Mouse (Mus musculus): Measurements from ENCODE around the gene Sema6d. TPM values are rescaled to one million over a fixed set of nuclear protein-coding genes. Genes with fewer than 3 reads are reported as not detected.

Sema6d gene
- polyA plus RNA-seq (2014; fragmentation: Nextera tagmentation; extraction: Ambion mirVana) = 44.2 and 49.0 TPM in 2 replicates

DNA sequence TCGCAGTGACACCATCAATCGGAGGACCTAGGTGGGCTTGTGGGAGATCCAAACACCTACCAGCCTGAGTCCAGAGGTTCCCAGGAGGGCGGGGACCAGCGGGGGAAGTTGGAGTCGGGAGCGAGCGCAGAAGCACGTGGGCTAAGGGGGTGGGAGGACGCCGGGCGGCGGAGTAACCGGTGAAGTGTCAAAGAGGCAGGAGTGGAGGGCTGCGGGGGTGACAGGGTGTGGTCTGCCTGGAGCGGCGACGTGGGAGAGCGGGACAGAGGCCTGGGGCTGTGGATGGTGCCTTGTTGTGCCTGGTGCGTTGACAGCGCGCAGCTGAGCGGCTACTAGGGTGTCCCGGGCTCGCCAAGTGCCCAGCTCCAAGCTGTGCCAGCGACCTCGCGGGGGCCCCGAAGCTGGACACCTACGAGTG is at the start of gene Sema6d:
TSS of gene Sema6d (plus strand) at position 157 of the 418 bp plus-strand sequence.
- DNase-seq (ENCODE audit: low spot score) = no peak
- Histone ChIP-seq H3K9ac (peak within 1 kb of the TSS; percentile 66), H3K4me3 (replicated peaks; ENCODE audit: low read length) (peak within 1 kb of the TSS; percentile 57), H3K9me3 (ENCODE audit: control insufficient read depth, low read length) (no peaks in the 10 kb centered on the region), H3K36me3 (replicated peaks; ENCODE audit: control insufficient read depth, insufficient read depth) (no peaks in the 10 kb centered on the region), H3K4me2 (replicated peaks) (peak within 1 kb of the TSS; percentile 81), H3K27ac (peak within 1 kb of the TSS; percentile 66), H3K27me3 (ENCODE audit: control insufficient read depth, insufficient read depth, low read length) (no peaks in the 10 kb centered on the region; the same call in 1 of the 2 replicates), H3K4me1 (replicated peaks; ENCODE audit: control insufficient read depth, insufficient read depth, low read length) (peaks cover 13% of the 10 kb centered on the region; the same call in 1 of the 2 replicates)
- WGBS = 2% methylated on average over 29 of the region's 29 CpGs
- ATAC-seq (ENCODE audit: low FRiP score) = peak; percentile 73

DNA sequence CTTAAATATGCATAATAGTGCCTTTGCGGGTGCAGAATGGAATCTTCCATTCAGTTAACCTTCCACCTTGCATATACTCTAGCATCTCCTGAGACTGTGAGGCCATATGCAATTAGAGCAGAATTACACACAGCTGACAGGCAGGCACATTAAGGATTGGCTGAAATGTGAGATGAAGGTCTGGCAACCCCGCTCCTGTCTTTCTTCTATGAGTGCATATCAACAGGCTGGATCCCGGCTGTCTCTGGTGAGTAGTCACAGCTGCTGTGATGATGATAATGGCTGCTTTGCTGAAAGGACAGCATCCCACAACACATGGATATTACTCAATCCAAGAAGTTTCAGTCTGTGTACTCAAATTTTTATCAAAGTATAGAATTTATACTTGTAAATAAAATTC is 29.9 kb upstream of the Sema6d start:
- no peak for DNase-seq (ENCODE audit: low spot score)
- no peak overlapping the region for H3K27ac ChIP-seq
- no peaks in the 10 kb centered on the region for H3K27me3 ChIP-seq (ENCODE audit: control insufficient read depth, insufficient read depth, low read length)
- H3K9ac ChIP-seq = no peak overlapping the region
- ATAC-seq (ENCODE audit: low FRiP score) = no peak
- no peak overlapping the region for H3K4me2 ChIP-seq (replicated peaks)
- H3K9me3 ChIP-seq (ENCODE audit: control insufficient read depth, low read length) = no peaks in the 10 kb centered on the region
- H3K4me1 ChIP-seq (replicated peaks; ENCODE audit: control insufficient read depth, insufficient read depth, low read length) = no peaks in the 10 kb centered on the region
- 89% methylated on average over 3 of the region's 3 CpGs for WGBS
- no peaks in the 10 kb centered on the region for H3K36me3 ChIP-seq (replicated peaks; ENCODE audit: control insufficient read depth, insufficient read depth)
- H3K4me3 ChIP-seq (replicated peaks; ENCODE audit: low read length) = no peak overlapping the region

DNA sequence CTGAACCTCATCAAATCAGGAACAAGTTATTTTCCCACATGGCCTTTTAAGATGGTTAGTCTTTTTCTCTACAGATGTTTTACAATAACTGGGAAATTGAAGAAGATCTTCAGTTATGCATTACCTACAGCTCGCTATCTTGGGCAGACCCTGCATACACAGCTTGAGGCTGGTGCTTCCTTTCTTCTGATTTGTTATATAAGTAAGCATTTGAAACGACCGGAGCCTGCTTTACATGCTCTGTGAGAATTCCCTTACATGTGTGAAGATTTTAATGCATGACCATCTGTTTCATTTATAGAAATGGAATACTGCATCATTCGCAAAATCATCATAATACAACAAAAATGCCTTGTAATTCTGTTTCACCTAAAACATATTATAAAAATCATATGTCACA is 21.4 kb upstream of the Sema6d start:
- Histone ChIP-seq H3K36me3 (replicated peaks; ENCODE audit: control insufficient read depth, insufficient read depth) (no peaks in the 10 kb centered on the region), H3K27ac (no peak overlapping the region), H3K9me3 (ENCODE audit: control insufficient read depth, low read length) (no peaks in the 10 kb centered on the region), H3K9ac (no peak overlapping the region), H3K4me1 (replicated peaks; ENCODE audit: control insufficient read depth, insufficient read depth, low read length) (no peaks in the 10 kb centered on the region), H3K4me2 (replicated peaks) (no peak overlapping the region), H3K4me3 (replicated peaks; ENCODE audit: low read length) (no peak overlapping the region), H3K27me3 (ENCODE audit: control insufficient read depth, insufficient read depth, low read length) (no peaks in the 10 kb centered on the region)
- WGBS = 86% methylated on average over 4 of the region's 4 CpGs
- ATAC-seq (ENCODE audit: low FRiP score) (no peak), DNase-seq (ENCODE audit: low spot score) (no peak)

DNA sequence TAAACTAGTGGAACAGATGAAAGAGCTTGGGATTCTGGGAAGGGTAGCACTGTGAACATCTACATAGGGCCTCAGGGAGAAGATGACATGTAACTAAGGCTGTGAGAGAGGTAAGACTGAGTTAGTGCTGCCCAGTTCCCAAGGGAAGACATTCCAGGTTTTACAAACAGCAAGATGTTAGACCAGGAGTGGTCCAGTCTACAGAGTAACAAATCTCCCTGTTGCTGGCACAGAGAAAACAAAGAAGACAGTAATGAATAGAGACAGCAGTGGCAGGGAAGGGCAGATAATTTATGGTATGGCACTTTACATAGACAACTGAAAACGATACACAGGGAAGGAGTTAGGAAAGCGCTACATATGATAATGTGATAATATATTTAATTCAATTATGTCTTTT is 19.1 kb upstream of the Sema6d start:
- no peak for DNase-seq (ENCODE audit: low spot score)
- Histone ChIP-seq H3K9ac (no peak overlapping the region), H3K4me2 (replicated peaks) (no peak overlapping the region), H3K9me3 (ENCODE audit: control insufficient read depth, low read length) (no peaks in the 10 kb centered on the region), H3K36me3 (replicated peaks; ENCODE audit: control insufficient read depth, insufficient read depth) (no peaks in the 10 kb centered on the region), H3K4me3 (replicated peaks; ENCODE audit: low read length) (no peak overlapping the region), H3K27ac (no peak overlapping the region), H3K4me1 (replicated peaks; ENCODE audit: control insufficient read depth, insufficient read depth, low read length) (no peaks in the 10 kb centered on the region), H3K27me3 (ENCODE audit: control insufficient read depth, insufficient read depth, low read length) (no peaks in the 10 kb centered on the region)
- ATAC-seq (ENCODE audit: low FRiP score) = no peak
- WGBS = 59% methylated on average over 2 of the region's 2 CpGs

DNA sequence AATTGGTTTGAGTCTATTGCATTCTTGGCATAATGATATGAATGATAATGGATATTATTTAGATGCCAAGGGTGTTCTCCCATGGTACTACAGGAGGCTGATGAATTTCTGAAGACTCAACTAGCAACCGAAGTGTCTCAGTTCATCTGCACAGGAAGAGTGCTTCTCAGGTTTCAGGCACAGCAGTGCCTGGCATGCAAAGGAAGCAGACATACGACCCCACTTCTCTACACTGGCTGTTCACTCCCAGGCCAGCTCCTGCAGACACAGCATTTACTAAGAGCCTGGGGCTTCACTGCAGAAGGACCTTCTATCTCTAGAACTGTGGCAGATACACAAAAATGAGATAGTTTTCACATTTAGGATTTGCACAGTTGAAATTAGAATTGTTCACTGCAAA is 18.4 kb upstream of the Sema6d start:
- 8% methylated on average over 2 of the region's 2 CpGs for WGBS
- Histone ChIP-seq H3K27me3 (ENCODE audit: control insufficient read depth, insufficient read depth, low read length) (no peaks in the 10 kb centered on the region), H3K27ac (no peak overlapping the region), H3K4me3 (replicated peaks; ENCODE audit: low read length) (no peak overlapping the region), H3K9me3 (ENCODE audit: control insufficient read depth, low read length) (no peaks in the 10 kb centered on the region), H3K36me3 (replicated peaks; ENCODE audit: control insufficient read depth, insufficient read depth) (no peaks in the 10 kb centered on the region), H3K4me1 (replicated peaks; ENCODE audit: control insufficient read depth, insufficient read depth, low read length) (no peaks in the 10 kb centered on the region), H3K4me2 (replicated peaks) (no peak overlapping the region), H3K9ac (no peak overlapping the region)
- DNase-seq (ENCODE audit: low spot score) = no peak
- no peak for ATAC-seq (ENCODE audit: low FRiP score)

DNA sequence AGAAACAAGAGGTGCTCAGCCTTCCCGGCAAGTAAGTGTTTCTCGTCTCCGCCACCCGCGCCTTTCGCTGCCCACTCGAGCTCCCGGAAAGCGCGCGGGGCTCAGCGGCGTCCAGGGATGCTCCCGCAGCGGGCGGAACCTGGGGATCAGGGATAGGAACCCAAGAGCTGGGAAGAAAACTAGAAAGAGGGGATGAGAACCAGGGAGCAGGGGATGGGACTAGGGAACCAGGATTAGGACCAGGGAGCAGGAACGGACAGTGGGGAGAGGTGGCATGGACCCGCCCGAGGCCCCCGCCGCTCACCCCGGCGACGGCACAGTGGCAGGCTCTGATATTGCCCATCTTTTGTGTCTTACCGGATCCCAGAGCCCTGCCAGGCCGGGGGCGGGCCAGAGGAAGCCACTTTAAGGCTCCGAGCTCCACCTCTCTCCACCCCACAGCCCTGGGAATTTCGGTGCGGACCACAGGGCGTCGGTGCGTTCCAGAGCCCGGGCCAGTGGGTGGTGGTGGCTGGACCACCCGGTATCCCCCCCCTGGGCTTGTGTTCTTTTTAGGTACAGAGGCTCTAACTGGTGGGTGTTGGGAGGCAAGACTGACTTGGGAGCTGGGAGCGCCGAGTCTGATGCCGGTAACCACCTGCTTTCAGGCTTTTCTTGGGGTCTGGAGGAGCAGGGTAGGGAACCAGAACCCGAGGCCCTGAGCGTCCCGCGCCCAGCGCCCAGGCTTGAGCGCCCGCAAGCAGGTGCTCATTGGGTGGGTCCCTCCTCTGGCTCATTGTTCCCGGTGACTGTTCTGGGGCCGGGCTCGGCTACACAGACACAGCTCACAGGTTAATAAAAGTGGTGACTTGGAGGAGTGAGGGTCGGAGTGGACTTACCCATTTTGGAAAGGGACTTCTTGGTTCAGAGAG is 717 bp downstream of the Sema6d start:
- H3K9me3 ChIP-seq (ENCODE audit: control insufficient read depth, low read length) = no peaks in the 10 kb centered on the region
- H3K4me1 ChIP-seq (replicated peaks; ENCODE audit: control insufficient read depth, insufficient read depth, low read length) = peaks cover 13% of the 10 kb centered on the region; the same call in 1 of the 2 replicates
- WGBS = 1% methylated on average over 49 of the region's 49 CpGs
- H3K4me2 ChIP-seq (replicated peaks) = peak overlapping the region; percentile 81
- no peaks in the 10 kb centered on the region for H3K36me3 ChIP-seq (replicated peaks; ENCODE audit: control insufficient read depth, insufficient read depth)
- ATAC-seq (ENCODE audit: low FRiP score) (peak; percentile 83), DNase-seq (ENCODE audit: low spot score) (peak; percentile 47)
- no peaks in the 10 kb centered on the region; the same call in 1 of the 2 replicates for H3K27me3 ChIP-seq (ENCODE audit: control insufficient read depth, insufficient read depth, low read length)
- peak overlapping the region; percentile 66 for H3K9ac ChIP-seq
- H3K27ac ChIP-seq = peak overlapping the region; percentile 66
- peak overlapping the region; percentile 57 for H3K4me3 ChIP-seq (replicated peaks; ENCODE audit: low read length)

DNA sequence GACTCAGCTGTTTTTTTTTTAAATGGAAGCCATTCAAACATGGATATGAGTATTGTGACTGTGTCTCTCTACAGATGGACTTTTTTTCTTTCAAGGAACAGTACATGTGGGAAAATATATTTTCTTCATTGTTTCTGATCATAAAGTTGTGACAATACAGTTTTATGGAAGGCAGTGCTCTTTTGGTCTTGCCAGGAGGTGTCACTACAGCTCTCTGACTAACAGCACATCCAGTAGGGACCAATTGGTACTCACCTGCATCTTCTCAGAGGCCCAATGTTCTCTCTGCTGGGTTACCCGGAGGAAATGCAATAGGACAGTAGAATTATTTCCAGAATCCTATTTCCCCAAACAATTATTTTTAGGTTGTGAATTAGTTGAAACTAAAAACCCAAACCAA is 9.9 kb downstream of the Sema6d start:
- ATAC-seq (ENCODE audit: low FRiP score) (no peak), DNase-seq (ENCODE audit: low spot score) (no peak)
- Histone ChIP-seq H3K36me3 (replicated peaks; ENCODE audit: control insufficient read depth, insufficient read depth) (no peaks in the 10 kb centered on the region), H3K4me1 (replicated peaks; ENCODE audit: control insufficient read depth, insufficient read depth, low read length) (peaks cover 7% of the 10 kb centered on the region; the same call in 1 of the 2 replicates), H3K9me3 (ENCODE audit: control insufficient read depth, low read length) (no peaks in the 10 kb centered on the region), H3K4me2 (replicated peaks) (no peak overlapping the region), H3K27me3 (ENCODE audit: control insufficient read depth, insufficient read depth, low read length) (no peaks in the 10 kb centered on the region), H3K9ac (no peak overlapping the region), H3K27ac (no peak overlapping the region), H3K4me3 (replicated peaks; ENCODE audit: low read length) (no peak overlapping the region)
- 55% methylated on average over 1 of the region's 1 CpGs for WGBS

DNA sequence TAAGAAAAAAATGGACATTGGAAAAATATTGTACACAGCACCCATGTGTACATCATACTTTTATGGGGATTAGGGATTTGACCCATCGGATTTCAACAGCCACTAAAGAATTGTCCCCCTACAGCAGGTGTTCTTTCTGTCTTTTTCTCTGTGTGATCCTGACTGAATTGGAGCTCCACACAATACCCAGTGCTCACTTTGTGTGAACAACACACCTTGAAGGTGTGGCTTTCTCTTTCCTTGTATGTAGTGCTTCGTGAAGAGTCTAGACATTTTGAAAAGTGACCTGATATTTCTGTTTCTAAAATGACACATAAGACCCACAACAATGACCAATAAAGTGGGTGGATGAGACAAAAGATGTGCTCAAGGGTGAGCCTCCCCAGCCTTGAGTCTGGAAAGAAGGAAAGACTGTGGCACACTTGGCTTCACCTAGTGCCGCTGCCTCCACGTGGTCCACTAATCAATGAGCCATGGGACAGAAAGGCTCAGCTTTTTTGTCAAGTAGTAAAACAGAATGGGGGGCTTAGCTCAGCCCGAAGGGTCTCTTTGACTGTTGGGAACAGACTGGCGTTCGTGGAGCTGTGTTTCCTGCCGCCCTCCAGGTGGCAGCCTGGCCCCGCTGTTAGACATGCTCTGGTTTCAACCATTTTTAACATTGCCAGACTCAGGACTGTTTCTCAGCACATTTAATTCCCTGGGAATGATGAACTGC is 10.9 kb downstream of the Sema6d start:
- Histone ChIP-seq H3K4me3 (replicated peaks; ENCODE audit: low read length) (no peak overlapping the region), H3K4me1 (replicated peaks; ENCODE audit: control insufficient read depth, insufficient read depth, low read length) (peaks cover 7% of the 10 kb centered on the region; the same call in 1 of the 2 replicates), H3K9me3 (ENCODE audit: control insufficient read depth, low read length) (no peaks in the 10 kb centered on the region), H3K27ac (no peak overlapping the region), H3K27me3 (ENCODE audit: control insufficient read depth, insufficient read depth, low read length) (no peaks in the 10 kb centered on the region), H3K4me2 (replicated peaks) (no peak overlapping the region), H3K9ac (no peak overlapping the region), H3K36me3 (replicated peaks; ENCODE audit: control insufficient read depth, insufficient read depth) (no peaks in the 10 kb centered on the region)
- DNase-seq (ENCODE audit: low spot score) (peak; percentile 82), ATAC-seq (ENCODE audit: low FRiP score) (peak; percentile 78)
- WGBS = 20% methylated on average over 9 of the region's 9 CpGs

DNA sequence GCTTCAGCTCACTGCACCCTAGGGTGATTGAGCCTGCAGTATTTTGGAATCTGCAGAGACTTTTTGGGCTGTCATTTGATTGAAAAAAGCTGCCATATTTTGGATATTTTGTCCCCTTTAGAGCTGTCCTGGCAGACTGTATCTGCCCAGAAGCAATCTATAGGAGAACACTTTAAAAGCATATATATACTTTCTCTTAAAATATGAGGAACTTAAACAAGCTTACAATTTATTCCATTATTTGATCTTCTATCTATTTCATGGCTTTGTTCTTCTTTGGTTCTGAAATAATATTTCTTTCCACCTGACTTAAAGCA is 11.4 kb downstream of the Sema6d start:
- no peak overlapping the region for H3K9ac ChIP-seq
- peaks cover 7% of the 10 kb centered on the region; the same call in 1 of the 2 replicates for H3K4me1 ChIP-seq (replicated peaks; ENCODE audit: control insufficient read depth, insufficient read depth, low read length)
- H3K36me3 ChIP-seq (replicated peaks; ENCODE audit: control insufficient read depth, insufficient read depth) = no peaks in the 10 kb centered on the region
- no peaks in the 10 kb centered on the region for H3K9me3 ChIP-seq (ENCODE audit: control insufficient read depth, low read length)
- no peaks in the 10 kb centered on the region for H3K27me3 ChIP-seq (ENCODE audit: control insufficient read depth, insufficient read depth, low read length)
- no peak overlapping the region for H3K4me3 ChIP-seq (replicated peaks; ENCODE audit: low read length)
- no peak overlapping the region for H3K27ac ChIP-seq
- H3K4me2 ChIP-seq (replicated peaks) = no peak overlapping the region
- DNase-seq (ENCODE audit: low spot score) (no peak), ATAC-seq (ENCODE audit: low FRiP score) (peak; percentile 14; the same call in 1 of the 2 replicates)
